ENCODE assay signal across 17 mouse cellular contexts in genomic region chr5:66509151-66509550, GRCm38 (mm10).
"Had no signal": no experiment of that assay in that cellular context is flagged by ENCODE, and none has a peak within 500 bp of the region (broad histone marks: within the 10 kb centered on the region; RNA-seq: fewer than 3 reads in every experiment).

No protein-coding gene starts in this region.

- H3K27me3 ChIP-seq: midbrain, embryonic 12.5 days; neural tube, embryonic 13.5 days; neural tube, embryonic 15.5 days; stomach, embryonic 15.5 days had no signal

- H3K9me3 ChIP-seq: midbrain, embryonic 10.5 days; midbrain, embryonic 12.5 days; neural tube, embryonic 13.5 days; neural tube, embryonic 15.5 days; stomach, embryonic 15.5 days had no signal

- H3K9ac ChIP-seq: lung, embryonic 14.5 days; midbrain, embryonic 12.5 days; neural tube, embryonic 13.5 days; neural tube, embryonic 15.5 days; stomach, embryonic 15.5 days had no signal

- H3K27ac ChIP-seq: midbrain, embryonic 10.5 days; midbrain, embryonic 12.5 days; neural tube, embryonic 13.5 days; neural tube, embryonic 15.5 days; stomach, embryonic 15.5 days; stomach, postnatal 0 days had no signal

- H3K4me2 ChIP-seq: lung, embryonic 14.5 days; midbrain, embryonic 12.5 days; neural tube, embryonic 13.5 days; neural tube, embryonic 15.5 days; stomach, embryonic 15.5 days had no signal

- H3K36me3 ChIP-seq: midbrain, embryonic 10.5 days; midbrain, embryonic 12.5 days; neural tube, embryonic 13.5 days; neural tube, embryonic 15.5 days; stomach, embryonic 15.5 days had no signal

- ATAC-seq: midbrain, embryonic 16.5 days had no signal

- H3K4me3 ChIP-seq: midbrain, embryonic 10.5 days; midbrain, embryonic 12.5 days; myocyte; neural tube, embryonic 13.5 days; neural tube, embryonic 15.5 days; stomach, embryonic 15.5 days had no signal

- DNase-seq: lung, adult 18-20 months; lung, embryonic 14.5 days; lung, postnatal 10 days; lung, postnatal 4 days; midbrain, embryonic 14.5 days; right cerebral cortex, postnatal 14 days; thymus, adult 2 months; thymus, postnatal 25 days; thymus, postnatal 4 days had no signal
